15 mouse cellular contexts compared by ENCODE assay signal in genomic region chr7:5540770-5541436, GRCm38 (mm10). TPM values are rescaled to one million over a fixed set of nuclear protein-coding genes. Genes with fewer than 3 reads are reported as not detected.
DNase-seq lines count a peak whose midpoint lies in the region; TF ChIP-seq lines count a peak whose summit lies in the region.
"Not testable (repeated sequence)": the region's sequence is repeated elsewhere in the genome, so short reads cannot be mapped to it uniquely, and the experiment has no call there.
"Had no signal": no experiment of that assay in that cellular context is flagged by ENCODE, and none has a peak within 500 bp of the region (broad histone marks: within the 10 kb centered on the region; RNA-seq: fewer than 3 reads in every experiment).

No protein-coding gene starts in this region.

- H3K36me3 ChIP-seq in C2C12 (ENCODE audit: control insufficient read depth, insufficient read depth); myocyte (ENCODE audit: control insufficient read depth, insufficient read depth): not testable (repeated sequence)

- TF ChIP-seq POLR2A in myocyte (IDR thresholded peaks at IDR 0.05; ENCODE audit: insufficient read length, low read depth), result not testable (repeated sequence)

- H3K79me2 ChIP-seq in C2C12 (ENCODE audit: control insufficient read depth, insufficient read depth); myocyte (ENCODE audit: control insufficient read depth, insufficient read depth): not testable (repeated sequence)

- H3ac ChIP-seq in C2C12 (ENCODE audit: control insufficient read depth, insufficient read length, low read depth); myocyte (ENCODE audit: control insufficient read depth, insufficient read length): not testable (repeated sequence)

- H3K4me2 ChIP-seq in myocyte (ENCODE audit: low read depth), result peak overlapping the region; percentile 13

- not testable (repeated sequence) for H3K27me3 ChIP-seq in C2C12 (ENCODE audit: control insufficient read depth, insufficient read depth, insufficient read length); myocyte (ENCODE audit: control insufficient read depth, insufficient read depth, insufficient read length)

- not testable (repeated sequence) for TF ChIP-seq CTCF in C2C12 (IDR thresholded peaks at IDR 0.05; ENCODE audit: control insufficient read depth, insufficient read depth, insufficient read length)

- H3K4me3 ChIP-seq in C2C12 (ENCODE audit: insufficient read depth, poor library complexity, severe bottlenecking); myocyte: not testable (repeated sequence)

- H3K79me3 ChIP-seq in C2C12 (ENCODE audit: low read depth), result not testable (repeated sequence)

- DNase-seq in 3134 (ENCODE audit: extremely low read depth, insufficient read length, low spot score), result peak; percentile 64
- peak; percentile 93 for DNase-seq in 3T3-L1 (ENCODE audit: low read depth, low spot score)
- DNase-seq in ES-CJ7 (ENCODE audit: low read depth, low spot score), result peak; percentile 7
- peak; percentile 62 for DNase-seq in Muller cell, postnatal 12 days (ENCODE audit: inconsistent ontology term)
- peak; percentile 74 for DNase-seq in NIH3T3 (ENCODE audit: low read depth)
- peak; percentile 47 for DNase-seq in R1 (ENCODE audit: low read depth, low spot score)

TF ChIP-seq in C2C12, 6 proteins besides CTCF, POLR2A, EP300 and RAD21:
- TF ChIP-seq FOSL1 (IDR thresholded peaks at IDR 0.05; ENCODE audit: insufficient read depth, low read length, poor library complexity, severe bottlenecking) (peak; percentile 32), CEBPB (IDR thresholded peaks at IDR 0.05; ENCODE audit: low read depth) (peak; percentile 0)

RNA-seq across cellular contexts. Expression of gene Vmn1r60, which starts 6.2 kb away (rescaled TPM):
- polyA plus RNA-seq in C2C12 (2012; fragmentation: generic; extraction: Trizol) (not detected), myocyte (2012; fragmentation: generic; extraction: Trizol) (not detected)
- polyA plus RNA-seq: activated CD4-positive, CD25-positive, alpha-beta regulatory T cell, adult 4 months; adrenal gland, adult 2 months; brain, embryonic 14.5 days; cerebellum, adult 2 months; G1E; Patski had no signal

RNA-seq across cellular contexts. Expression of gene Vmn2r28, which starts 47.1 kb away (rescaled TPM):
- not detected for polyA plus RNA-seq in C2C12 (2012; fragmentation: generic; extraction: Trizol)
- polyA plus RNA-seq in myocyte (2012; fragmentation: generic; extraction: Trizol), result not detected
- polyA plus RNA-seq: activated CD4-positive, CD25-positive, alpha-beta regulatory T cell, adult 4 months; adrenal gland, adult 2 months; brain, embryonic 14.5 days; CD4-positive, CD25-positive, alpha-beta regulatory T cell, adult 4 months; cerebellum, adult 2 months; G1E; Patski had no signal

Comparison
In these comparisons a context has a peak if more than half of its experiments do, and no peak if none do; other contexts are left out.
1. DNase-seq: peak in every context shown above with its lines; median percentile 93 in 3T3-L1; 74 in NIH3T3; 64 in 3134; 62 in Muller cell, postnatal 12 days; 47 in R1; 7 in ES-CJ7.